Mouse (Mus musculus): Measurements from ENCODE around the gene Epn2. TPM values are rescaled to one million over a fixed set of nuclear protein-coding genes. Genes with fewer than 3 reads are reported as not detected.

Epn2 gene
- polyA plus RNA-seq (2012; rRNA removed; ENCODE audit: low replicate concordance) = 41.8 and 44.8 TPM in 2 replicates

DNA sequence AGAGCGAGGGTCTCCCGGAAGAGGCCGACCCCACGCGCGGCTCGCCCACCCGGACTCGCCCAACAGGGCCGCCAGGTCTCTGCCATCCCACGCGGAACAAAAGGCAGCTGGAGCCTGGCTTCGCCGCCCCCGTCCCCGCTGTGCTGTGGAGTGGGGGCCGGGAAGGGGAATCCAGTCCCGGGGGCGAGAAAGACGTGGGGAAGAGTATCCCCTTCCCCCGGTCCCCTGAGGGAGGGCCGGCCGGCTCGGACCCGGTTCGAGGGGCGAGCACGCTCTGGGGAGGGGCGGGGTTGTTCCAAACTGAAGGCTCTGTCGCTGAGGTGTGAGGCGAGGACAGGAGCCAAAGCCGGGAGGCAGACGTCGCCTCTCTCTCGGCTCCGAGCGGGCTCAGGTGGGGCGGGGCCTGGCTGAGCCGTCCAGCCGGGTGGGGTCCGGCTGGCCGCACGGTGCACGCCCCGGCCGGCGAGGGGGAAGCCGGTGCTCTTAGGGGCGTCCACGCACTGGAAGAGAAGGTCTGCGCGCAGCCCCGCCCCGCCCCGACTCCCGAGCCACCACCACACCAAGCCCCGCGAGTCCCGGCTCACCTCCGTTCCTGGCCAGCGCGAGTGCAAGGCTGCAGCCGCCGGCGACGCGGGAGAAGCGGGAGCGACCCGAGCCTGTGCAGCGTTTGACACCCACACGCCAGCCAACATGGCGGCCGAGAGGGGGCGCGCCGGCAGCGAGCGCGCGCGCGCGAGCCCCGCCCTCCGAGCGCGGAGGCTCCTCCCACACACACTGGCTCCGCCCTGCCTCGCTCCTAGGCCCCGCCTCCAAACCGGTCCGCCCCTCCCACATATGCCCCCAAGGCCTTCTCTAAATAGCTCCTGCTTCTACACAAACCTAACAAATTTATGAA is at the start of gene Epn2:
TSS of gene Epn2 (minus strand) at position 705 of the 895 bp plus-strand sequence.

DNA sequence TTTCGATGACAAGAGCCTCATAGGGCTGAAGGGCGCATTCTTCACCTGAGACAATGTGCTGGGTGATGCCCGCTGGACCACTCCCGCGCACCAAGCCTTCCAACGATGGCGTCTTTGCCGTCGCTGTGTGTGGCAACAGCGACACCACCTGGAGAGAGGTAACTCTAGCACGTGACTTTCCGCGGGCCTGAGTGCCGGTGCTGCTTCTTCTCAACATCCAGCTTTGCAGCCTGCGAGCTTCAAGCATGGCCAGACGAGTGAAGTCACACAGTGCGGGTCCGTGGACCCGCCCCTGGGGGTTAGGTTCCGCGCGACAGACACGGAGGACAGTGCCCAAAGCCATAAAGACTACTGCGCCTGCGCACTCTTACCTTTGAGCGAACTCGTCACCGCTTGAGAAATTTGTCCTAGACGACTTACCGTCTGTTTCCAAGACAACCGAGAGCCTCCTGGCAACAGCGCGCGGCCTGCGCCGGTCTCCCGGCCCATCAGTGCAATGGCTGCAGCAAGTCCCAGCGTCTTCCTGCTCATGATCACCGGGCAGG is 74.7 kb downstream of the Epn2 start, which contains the start of gene B9d1:
TSS of gene B9d1 (plus strand) at position 432 of the 545 bp plus-strand sequence.

DNA sequence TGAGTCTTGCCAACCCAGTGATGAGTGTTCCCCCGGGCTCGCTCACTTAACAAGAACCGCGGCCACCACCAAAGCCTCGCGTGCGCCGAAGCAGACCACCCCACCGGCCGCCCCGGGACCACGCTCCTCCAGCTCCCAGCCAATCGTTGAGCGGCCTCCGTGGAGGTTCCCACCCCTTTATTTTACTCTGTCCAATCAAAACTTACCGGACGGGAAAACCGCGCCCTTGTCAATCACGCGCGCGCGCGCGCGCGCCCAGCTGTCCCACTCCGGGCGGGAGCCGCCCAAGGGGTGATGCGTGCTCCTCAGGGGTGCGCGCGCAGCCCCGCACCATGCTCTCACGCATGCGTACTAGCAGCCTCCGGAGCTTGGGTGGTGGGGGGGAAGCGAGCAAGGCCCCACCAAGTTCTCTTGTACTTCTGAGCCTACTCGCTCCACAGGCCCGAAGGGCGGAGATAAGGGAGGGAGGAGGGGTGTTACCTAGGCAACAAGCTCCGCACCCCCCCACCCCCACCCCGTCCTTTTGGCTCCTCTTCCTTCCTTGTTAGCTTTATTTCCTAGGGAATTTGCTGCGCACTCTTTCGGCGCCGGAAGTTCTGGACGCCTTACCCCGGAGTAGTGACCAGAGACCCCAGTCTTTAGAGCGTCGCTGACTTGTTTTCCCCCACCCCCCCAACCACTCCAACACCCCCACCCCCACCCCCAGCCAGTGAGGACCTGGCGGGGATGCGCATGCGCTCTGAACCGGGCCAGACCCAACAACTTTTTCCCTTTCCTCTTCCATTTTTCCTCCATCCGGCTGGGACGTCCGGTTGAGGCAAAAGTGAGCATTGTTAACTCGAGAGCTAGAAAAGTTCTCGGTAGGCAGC is 85.1 kb downstream of the Epn2 start, which contains the start of gene Mapk7:
TSS of gene Mapk7 (minus strand) at position 278 of the 869 bp plus-strand sequence.

DNA sequence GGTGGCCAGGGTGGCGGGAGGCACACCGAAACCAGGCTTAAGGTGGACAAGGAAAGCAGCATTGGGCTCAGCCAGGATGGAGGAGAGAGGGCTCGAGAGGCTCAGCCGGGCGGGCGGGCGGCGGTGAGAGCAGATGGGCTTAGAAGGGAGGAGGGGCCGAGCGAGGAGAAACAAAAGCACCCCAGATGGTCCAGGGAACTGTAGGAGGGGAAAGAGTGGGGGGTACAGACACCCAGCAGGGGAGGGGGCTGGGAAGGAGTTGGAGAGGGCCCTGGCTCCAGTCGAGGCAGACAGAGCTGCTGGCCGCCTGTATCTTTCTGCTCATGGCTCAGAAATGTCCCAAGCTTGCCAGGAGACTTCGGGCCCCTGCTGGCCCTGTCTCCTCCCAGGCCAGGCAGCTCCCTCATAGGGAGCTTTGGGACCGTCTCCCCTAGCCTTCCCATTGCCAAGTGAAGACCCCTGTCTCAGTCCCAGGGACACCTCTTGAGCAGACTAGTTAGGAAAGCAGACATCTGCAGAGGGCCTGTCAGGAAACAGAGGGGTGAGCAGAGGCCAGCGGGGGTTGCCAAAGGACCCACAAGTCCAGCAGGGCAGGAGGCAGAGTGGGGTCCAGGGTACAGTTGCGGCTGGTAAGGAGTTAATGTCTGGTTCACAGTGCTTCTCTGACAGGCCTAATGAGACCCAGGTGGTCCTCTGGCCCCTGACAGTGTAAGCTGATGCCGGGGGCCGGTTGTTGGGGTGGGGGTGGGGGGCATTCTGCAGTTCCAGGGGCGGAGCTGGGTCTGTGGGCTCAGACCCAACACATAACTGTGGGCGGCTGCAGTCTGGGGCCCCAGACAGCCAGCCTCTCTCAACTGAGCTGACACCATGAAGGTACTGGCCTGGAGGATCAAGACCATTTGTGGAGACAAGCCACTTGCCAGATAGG is 94.6 kb downstream of the Epn2 start, which contains the start of gene Mfap4:
TSS of gene Mfap4 (plus strand) at position 819 of the 928 bp plus-strand sequence.

Other genes with a start within 250 kb of the Epn2 start
- 0.19 TPM in 1 of 2 replicates, not detected in the other for gene Slc47a2, start 236.8 kb downstream of the Epn2 start, polyA plus RNA-seq (2012; rRNA removed; ENCODE audit: low replicate concordance)
- gene Slc47a1, start 201.3 kb downstream of the Epn2 start, polyA plus RNA-seq (2012; rRNA removed; ENCODE audit: low replicate concordance) = 0.10 and 0.39 TPM in 2 replicates
- 0.29 and 2.5 TPM in 2 replicates for gene Rnf112, start 125.6 kb downstream of the Epn2 start, polyA plus RNA-seq (2012; rRNA removed; ENCODE audit: low replicate concordance)
- 74.0 and 1,092 TPM in 2 replicates for gene Mfap4, start 94.3 kb downstream of the Epn2 start, polyA plus RNA-seq (2012; rRNA removed; ENCODE audit: low replicate concordance)
- 26.9 and 63.8 TPM in 2 replicates for gene Mapk7, start 85.3 kb downstream of the Epn2 start, polyA plus RNA-seq (2012; rRNA removed; ENCODE audit: low replicate concordance)
- gene B9d1, start 74.5 kb downstream of the Epn2 start, polyA plus RNA-seq (2012; rRNA removed; ENCODE audit: low replicate concordance) = 17.0 and 68.2 TPM in 2 replicates
- 15.8 and 37.2 TPM in 2 replicates for gene Grap, start 73.6 kb upstream of the Epn2 start, polyA plus RNA-seq (2012; rRNA removed; ENCODE audit: low replicate concordance)
- gene Fam83g, start 104.4 kb upstream of the Epn2 start, polyA plus RNA-seq (2012; rRNA removed; ENCODE audit: low replicate concordance) = 0.33 and 1.9 TPM in 2 replicates
- gene Slc5a10, start 141.1 kb upstream of the Epn2 start, polyA plus RNA-seq (2012; rRNA removed; ENCODE audit: low replicate concordance) = 0.06 TPM in 1 of 2 replicates, not detected in the other
- gene Prpsap2, start 182.4 kb upstream of the Epn2 start, polyA plus RNA-seq (2012; rRNA removed; ENCODE audit: low replicate concordance) = 19.3 and 25.2 TPM in 2 replicates

Data from subcutaneous adipose tissue, adult 2 months (tissue).